Mouse (Mus musculus) hindbrain, embryonic 12.5 days (tissue): ENCODE data around the gene Brsk1. TPM values are rescaled to one million over a fixed set of nuclear protein-coding genes. Genes with fewer than 3 reads are reported as not detected.
A peak's percentile ranks its signal among the peaks of the same experiment; 100 is the strongest.

Experiments used
- ATAC-seq: fragments of 200-750 bp; cut with Nextera tagmentation; 2 replicates; pipeline ENCODE4 v1.8.0; 2017; ENCODE audit warnings: moderate TSS enrichment; ENCODE audit not compliant: low FRiP score
- H3K27ac ChIP-seq: fragments of 300-500 bp; sonication (generic); 2 replicates; pipeline ENCODE4 v1.5.1; 2016; ENCODE audit warnings: mild to moderate bottlenecking
- H3K27me3 ChIP-seq: fragments of 300-500 bp; sonication (generic); 2 replicates; pipeline ENCODE4 v1.6.1; 2016; ENCODE audit warnings: mild to moderate bottlenecking
- H3K36me3 ChIP-seq: fragments of 300-500 bp; sonication (generic); 2 replicates; pipeline ENCODE4 v1.6.1; 2016; ENCODE audit warnings: mild to moderate bottlenecking
- H3K4me1 ChIP-seq: fragments of 300-500 bp; sonication (generic); 2 replicates; pipeline ENCODE4 v1.6.1; 2016
- H3K4me2 ChIP-seq: fragments of 300-500 bp; sonication (generic); replicated peaks from 2 replicates; pipeline ENCODE4 v1.6.1; 2016; ENCODE audit warnings: mild to moderate bottlenecking
- H3K4me3 ChIP-seq: fragments of 300-500 bp; sonication (generic); 2 replicates; pipeline ENCODE4 v1.5.1; 2016; ENCODE audit warnings: mild to moderate bottlenecking
- H3K9ac ChIP-seq: fragments of 300-500 bp; sonication (generic); 2 replicates; pipeline ENCODE4 v1.6.1; 2016; ENCODE audit warnings: mild to moderate bottlenecking, moderate library complexity
- H3K9me3 ChIP-seq: fragments of 300-500 bp; sonication (generic); replicated peaks from 2 replicates; pipeline ENCODE4 v1.6.1; 2016; ENCODE audit warnings: mild to moderate bottlenecking
- WGBS: fragments of 180-500 bp; shearing (Covaris S2); methylation state at CpG from one replicate; pipeline ENCODE4 v1.1.7; 2016; 5-methylcytosine and 5-hydroxymethylcytosine counted together
- polyA plus RNA-seq: library from polyadenylated mRNA; unstranded; fragments of >200 nt; fragmentation: Nextera tagmentation; extraction: Ambion mirVana; gene quantifications from 2 replicates; pipeline ENCODE4 v1.2.1, GENCODE M21; 2016

The Brsk1 gene
- polyA plus RNA-seq, 1 experiment from 2014 or later: 5.8 TPM

GRCm38 (mm10) chr7:4742482-4742819 is 52.0 kb downstream of the Brsk1 start:
- 0 out of 2 replicates have a peak overlapping the region, but pooled peaks have one; percentile 88 for H3K4me2 ChIP-seq
- H3K4me1 ChIP-seq: peaks cover 40% of the 10 kb centered on the region
- 75% methylated on average over 6 of the region's 6 CpGs for WGBS
- ATAC-seq: no peak
- H3K27me3 ChIP-seq: no peaks in the 10 kb centered on the region
- H3K27ac ChIP-seq: no peak overlapping the region
- no peak overlapping the region for H3K9ac ChIP-seq
- no peak overlapping the region for H3K4me3 ChIP-seq
- H3K36me3 ChIP-seq: peaks cover 39% of the 10 kb centered on the region
- no peaks in the 10 kb centered on the region for H3K9me3 ChIP-seq

GRCm38 (mm10) chr7:4743354-4743753 is 53.0 kb downstream of the Brsk1 start:
- peaks cover 40% of the 10 kb centered on the region for H3K4me1 ChIP-seq

GRCm38 (mm10) chr7:4744886-4745285 is 54.5 kb downstream of the Brsk1 start:
- no peak overlapping the region for H3K27ac ChIP-seq
- H3K4me1 ChIP-seq: peaks cover 33% of the 10 kb centered on the region
- no peaks in the 10 kb centered on the region for H3K9me3 ChIP-seq
- 85% methylated on average over 6 of the region's 6 CpGs for WGBS
- no peak overlapping the region for H3K4me3 ChIP-seq
- peaks cover 39% of the 10 kb centered on the region for H3K36me3 ChIP-seq
- no peak overlapping the region for H3K4me2 ChIP-seq
- no peaks in the 10 kb centered on the region for H3K27me3 ChIP-seq
- no peak for ATAC-seq
- H3K9ac ChIP-seq: no peak overlapping the region

More at GRCm38 (mm10) chr7:4743354-4743753, 53.0 kb downstream of the Brsk1 start:
- Histone ChIP-seq H3K9ac (peak overlapping the region; percentile 19; the same call in 1 of the 2 replicates), H3K36me3 (peaks cover 39% of the 10 kb centered on the region), H3K9me3 (no peaks in the 10 kb centered on the region), H3K4me2 (no peak overlapping the region), H3K4me3 (no peak overlapping the region), H3K27me3 (no peaks in the 10 kb centered on the region), H3K27ac (no peak overlapping the region)
- WGBS: 76% methylated on average over 2 of the region's 2 CpGs
- no peak for ATAC-seq

DNA sequence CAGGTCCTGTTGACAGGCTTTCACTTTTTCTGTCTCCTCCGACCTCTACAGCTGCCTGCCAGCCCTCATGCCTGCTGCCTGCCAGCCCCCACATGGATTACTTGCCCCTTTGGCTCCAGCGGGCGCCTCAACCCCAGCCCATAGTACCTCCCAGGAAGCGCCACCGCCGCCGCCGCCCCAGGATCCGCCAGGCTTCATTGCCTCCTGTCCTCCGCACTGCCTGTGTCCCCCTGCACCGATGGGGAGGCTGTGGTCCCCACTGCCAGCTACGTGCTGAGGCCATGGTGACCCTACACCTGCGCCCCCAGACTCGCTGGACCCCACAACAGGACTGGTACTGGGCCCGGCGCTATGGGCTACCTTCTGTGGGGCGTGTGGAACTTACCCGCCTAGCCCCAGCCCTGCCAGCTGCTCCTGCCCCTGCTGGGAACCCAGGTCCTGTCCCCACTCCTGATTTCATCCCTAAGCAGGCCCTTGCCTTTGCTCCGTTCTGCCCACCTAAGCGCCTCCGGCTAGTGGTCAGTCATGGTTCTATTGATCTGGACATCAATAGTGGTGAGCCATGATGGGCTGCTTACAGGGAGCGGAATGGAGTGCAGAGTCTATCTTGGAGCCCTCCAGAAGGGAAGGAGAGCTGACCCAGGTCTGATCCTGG is 56.0 kb downstream of the Brsk1 start:
- no peak overlapping the region for H3K27ac ChIP-seq
- no peak for ATAC-seq
- no peak overlapping the region for H3K4me2 ChIP-seq
- no peaks in the 10 kb centered on the region for H3K27me3 ChIP-seq
- no peaks in the 10 kb centered on the region for H3K9me3 ChIP-seq
- peaks cover 25% of the 10 kb centered on the region for H3K4me1 ChIP-seq
- WGBS: 87% methylated on average over 22 of the region's 22 CpGs
- no peak overlapping the region for H3K4me3 ChIP-seq
- H3K36me3 ChIP-seq: peaks cover 39% of the 10 kb centered on the region
- no peak overlapping the region for H3K9ac ChIP-seq

GRCm38 (mm10) chr7:4747156-4747899 is 56.9 kb downstream of the Brsk1 start:
- Histone ChIP-seq H3K4me2 (no peak overlapping the region), H3K36me3 (peaks cover 35% of the 10 kb centered on the region), H3K4me1 (peaks cover 25% of the 10 kb centered on the region), H3K9ac (no peak overlapping the region), H3K9me3 (no peaks in the 10 kb centered on the region), H3K27ac (no peak overlapping the region), H3K27me3 (0 out of 2 replicates have a peak, but pooled peaks cover 6% of the 10 kb centered on the region), H3K4me3 (no peak overlapping the region)
- no peak for ATAC-seq
- WGBS: 80% methylated on average over 9 of the region's 9 CpGs

DNA sequence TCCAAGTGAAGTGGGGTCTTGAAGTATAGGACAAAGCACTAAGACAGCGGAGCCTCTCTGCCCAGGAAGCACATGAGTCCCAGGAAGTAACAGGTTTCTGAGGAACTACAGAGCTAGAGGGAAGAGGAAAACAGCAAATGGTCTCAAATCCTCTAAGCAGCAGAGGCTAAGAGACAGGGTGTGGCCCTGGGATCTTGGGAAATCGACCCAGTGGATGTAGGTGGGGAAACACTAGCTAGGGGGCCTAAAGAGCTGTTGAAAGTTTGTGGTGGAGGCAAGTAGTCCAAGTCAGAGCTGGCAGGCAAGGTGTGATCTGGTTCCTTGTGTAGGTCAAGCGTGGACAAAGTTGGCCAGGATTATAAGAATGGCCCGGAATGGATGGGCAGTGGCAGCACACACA is 57.9 kb downstream of the Brsk1 start:
- H3K27ac ChIP-seq: no peak overlapping the region
- ATAC-seq: no peak
- no peak overlapping the region for H3K4me2 ChIP-seq
- no peaks in the 10 kb centered on the region for H3K9me3 ChIP-seq
- WGBS: 83% methylated on average over 4 of the region's 4 CpGs
- H3K9ac ChIP-seq: no peak overlapping the region
- no peak overlapping the region for H3K4me3 ChIP-seq
- peaks cover 26% of the 10 kb centered on the region for H3K36me3 ChIP-seq
- peaks cover 25% of the 10 kb centered on the region for H3K4me1 ChIP-seq
- 0 out of 2 replicates have a peak, but pooled peaks cover 6% of the 10 kb centered on the region for H3K27me3 ChIP-seq

- ATAC-seq: no peak
- Histone ChIP-seq H3K4me3 (no peak overlapping the region), H3K9me3 (no peaks in the 10 kb centered on the region), H3K27me3 (peaks cover 8% of the 10 kb centered on the region; the same call in 1 of the 2 replicates), H3K36me3 (peaks cover 26% of the 10 kb centered on the region), H3K9ac (no peak overlapping the region), H3K4me2 (no peak overlapping the region), H3K27ac (no peak overlapping the region), H3K4me1 (peaks cover 25% of the 10 kb centered on the region)
- 86% methylated on average over 2 of the region's 2 CpGs for whole genome bisulfite sequencing
These were observed 58.8 kb downstream of the Brsk1 start for GRCm38 (mm10) chr7:4749169-4749568.

- peak; percentile 65 for ATAC-seq
- WGBS: 3% methylated on average over 30 of the region's 30 CpGs
These were observed 61.8 kb downstream of the Brsk1 start for GRCm38 (mm10) chr7:4751971-4752820.

GRCm38 (mm10) chr7:4752821-4753570 is 62.6 kb downstream of the Brsk1 start, which contains the start of gene Cox6b2:
Gene Cox6b2, minus strand, starts transcription at chr7:4753094.
- ATAC-seq: peak; percentile 90
- H3K4me2 ChIP-seq: peak within 1 kb of the TSS; percentile 50
- H3K27me3 ChIP-seq: peaks cover 8% of the 10 kb centered on the region; the same call in 1 of the 2 replicates
- no peak within 1 kb of the TSS for H3K27ac ChIP-seq
- peaks cover 20% of the 10 kb centered on the region for H3K4me1 ChIP-seq
- peak within 1 kb of the TSS; percentile 23; the same call in 1 of the 2 replicates for H3K9ac ChIP-seq
- 4% methylated on average over 24 of the region's 24 CpGs for WGBS
- no peaks in the 10 kb centered on the region for H3K36me3 ChIP-seq
- peak within 1 kb of the TSS; percentile 32 for H3K4me3 ChIP-seq
- H3K9me3 ChIP-seq: no peaks in the 10 kb centered on the region

More at GRCm38 (mm10) chr7:4751971-4752820, 61.8 kb downstream of the Brsk1 start:
- Histone ChIP-seq H3K9ac (peak overlapping the region; percentile 23; the same call in 1 of the 2 replicates), H3K4me1 (peaks cover 20% of the 10 kb centered on the region), H3K4me2 (peak overlapping the region; percentile 50), H3K27ac (no peak overlapping the region), H3K9me3 (no peaks in the 10 kb centered on the region), H3K27me3 (peaks cover 8% of the 10 kb centered on the region; the same call in 1 of the 2 replicates), H3K36me3 (peaks cover under 1% of the 10 kb centered on the region; the same call in 1 of the 2 replicates), H3K4me3 (peak overlapping the region; percentile 32)

- Histone ChIP-seq H3K9me3 (no peaks in the 10 kb centered on the region), H3K27me3 (no peaks in the 10 kb centered on the region), H3K36me3 (no peaks in the 10 kb centered on the region), H3K4me3 (no peak overlapping the region), H3K9ac (no peak overlapping the region), H3K4me1 (no peaks in the 10 kb centered on the region), H3K4me2 (no peak overlapping the region), H3K27ac (no peak overlapping the region)
- 39% methylated on average over 1 of the region's 1 CpGs for WGBS
- no peak for ATAC-seq
These were observed 69.3 kb downstream of the Brsk1 start for GRCm38 (mm10) chr7:4759670-4760069.

DNA sequence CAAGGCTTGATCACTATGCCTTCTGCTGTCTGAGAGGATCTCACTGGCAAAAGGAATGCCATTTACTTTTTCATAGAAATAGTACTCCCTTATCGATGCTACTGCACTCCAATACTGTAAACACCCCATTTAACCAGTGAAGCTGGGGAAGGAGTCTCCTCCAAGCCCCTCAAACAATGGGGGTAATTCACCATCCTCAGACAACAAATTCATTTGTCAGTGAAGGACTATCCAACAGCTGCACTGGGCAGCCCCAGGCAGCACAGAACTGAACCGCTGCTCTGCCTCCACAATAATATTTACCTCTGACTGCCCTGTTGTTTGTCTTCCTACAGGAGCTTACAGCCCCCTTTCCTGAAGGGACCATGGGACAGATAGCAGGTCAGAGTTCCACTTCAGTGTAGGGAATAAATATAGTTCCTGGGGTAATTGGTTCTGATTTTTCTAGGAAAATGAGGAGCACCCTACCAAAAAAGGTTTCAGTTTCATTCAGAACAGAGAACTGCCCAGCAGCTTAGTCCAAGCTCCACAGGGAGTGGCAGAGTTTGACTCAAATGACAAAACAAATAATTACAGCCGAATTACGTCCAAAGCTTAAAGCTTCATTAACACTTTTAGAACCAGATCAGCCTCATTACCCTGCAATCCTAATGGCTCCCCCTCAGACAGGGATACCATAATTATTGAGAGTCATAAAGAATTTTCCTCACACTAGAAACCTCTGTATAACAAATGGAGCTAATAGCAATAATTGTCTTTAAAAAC is 74.7 kb downstream of the Brsk1 start:
- H3K4me2 ChIP-seq: no peak overlapping the region
- H3K27ac ChIP-seq: no peak overlapping the region
- H3K4me3 ChIP-seq: no peak overlapping the region
- ATAC-seq: no peak
- no peak overlapping the region for H3K9ac ChIP-seq
- no peaks in the 10 kb centered on the region for H3K36me3 ChIP-seq
- 24% methylated on average over 4 of the region's 4 CpGs for WGBS
- H3K27me3 ChIP-seq: no peaks in the 10 kb centered on the region
- no peaks in the 10 kb centered on the region for H3K4me1 ChIP-seq
- H3K9me3 ChIP-seq: no peaks in the 10 kb centered on the region
